Mouse (Mus musculus) macrophage (primary cell): ENCODE measurements around the gene Olfr1248. TPM values are rescaled to one million over a fixed set of nuclear protein-coding genes. Genes with fewer than 3 reads are reported as not detected.
"Not testable (repeated sequence)": the region's sequence is repeated elsewhere in the genome, so short reads cannot be mapped to it uniquely, and the experiment has no call there.

Experiments used
- H3K27ac ChIP-seq: fragments of 350-480 bp; formaldehyde crosslinking; 2 replicates; pipeline ENCODE4 v1.9.0; 2021
- H3K36me3 ChIP-seq: fragments of 350-480 bp; formaldehyde crosslinking; 2 replicates; pipeline ENCODE4 v1.9.0; 2021; ENCODE audit errors: inconsistent target
- H3K4me3 ChIP-seq: fragments of 350-480 bp; formaldehyde crosslinking; 2 replicates; pipeline ENCODE4 v1.9.0; 2021; ENCODE audit errors: inconsistent target
- H3K79me2 ChIP-seq: fragments of 350-480 bp; formaldehyde crosslinking; 2 replicates; pipeline ENCODE4 v1.9.0; 2021; ENCODE audit errors: inconsistent target
- WGBS: methylation state at CpG from one replicate; pipeline ENCODE4 v1.1.7; 2026; ENCODE audit warnings: inconsistent platforms; ENCODE audit not compliant: missing documents; 5-methylcytosine and 5-hydroxymethylcytosine counted together
- polyA plus RNA-seq: library from polyadenylated mRNA; stranded (reverse); fragments of 250-400 nt; gene quantifications from 3 replicates; pipeline ENCODE4 v1.2.4, GENCODE M21; 2018; ENCODE audit warnings: inconsistent platforms
- total RNA-seq, 78 experiments: library from RNA; depleted of rRNA; stranded (reverse); fragments of 250-400 nt; gene quantifications; 1 replicate in 9 of 78; 2 replicates in 24 of 78; 3 replicates in 43 of 78; 4 replicates in 2 of 78; pipeline ENCODE4 v1.2.4; 2018; ENCODE audit warnings: inconsistent platforms in 56 of 78

The Olfr1248 gene
- not detected for total RNA-seq (2018; cell fraction: chromatin; rRNA removed)
- total RNA-seq (2018; cell fraction: cytosol; rRNA removed) = not detected
- not detected for total RNA-seq (2018; cell fraction: nucleus; rRNA removed)
- not detected in 3 replicates for polyA plus RNA-seq

- WGBS = 100% methylated on average over 1 of the region's 1 CpGs
- H3K27ac ChIP-seq, H3K79me2 ChIP-seq, H3K4me3 ChIP-seq, H3K36me3 ChIP-seq: not testable (repeated sequence)
These were observed at the start of gene Olfr1248 for GRCm38 (mm10) chr2:89618145-89618544. Gene Olfr1248 (minus strand): TSS chr2:89618245.

- Histone ChIP-seq H3K27ac (no peak within 1 kb of the TSS), H3K4me3 (no peak within 1 kb of the TSS)
These were observed 43.3 kb upstream of the Olfr1248 start, which contains the start of gene Olfr1250 for GRCm38 (mm10) chr2:89661367-89661766. Gene Olfr1250 (minus strand): TSS chr2:89661467.

GRCm38 (mm10) chr2:89634883-89635282 lies 16.8 kb upstream of the Olfr1248 start, which contains the start of gene Olfr1249:
Gene Olfr1249 (minus strand): TSS chr2:89634983.
- Histone ChIP-seq H3K4me3 (no peak within 1 kb of the TSS), H3K79me2 (no peaks in the 10 kb centered on the region)
- WGBS = 96% methylated on average over 2 of the region's 2 CpGs

More at GRCm38 (mm10) chr2:89661367-89661766, 43.3 kb upstream of the Olfr1248 start, which contains the start of gene Olfr1250:
- Histone ChIP-seq H3K36me3 (no peaks in the 10 kb centered on the region), H3K79me2 (no peaks in the 10 kb centered on the region)

GRCm38 (mm10) chr2:89614030-89614429 lies 4.0 kb downstream of the Olfr1248 start, which contains the start of gene Olfr1247:
Gene Olfr1247 (minus strand): TSS chr2:89614130.
- Histone ChIP-seq H3K36me3 (no peaks in the 10 kb centered on the region), H3K27ac (no peak within 1 kb of the TSS), H3K79me2 (no peaks in the 10 kb centered on the region), H3K4me3 (no peak within 1 kb of the TSS)
- 94% methylated on average over 2 of the region's 2 CpGs for WGBS

More at GRCm38 (mm10) chr2:89634883-89635282, 16.8 kb upstream of the Olfr1248 start, which contains the start of gene Olfr1249:
- Histone ChIP-seq H3K27ac (no peak within 1 kb of the TSS), H3K36me3 (no peaks in the 10 kb centered on the region)

- no peaks in the 10 kb centered on the region for H3K36me3 ChIP-seq
- H3K27ac ChIP-seq = no peak within 1 kb of the TSS
- WGBS = 81% methylated on average over 2 of the region's 2 CpGs
- H3K4me3 ChIP-seq = no peak within 1 kb of the TSS
- H3K79me2 ChIP-seq = no peaks in the 10 kb centered on the region
These were observed 25.0 kb downstream of the Olfr1248 start, which contains the start of gene Olfr1246 for GRCm38 (mm10) chr2:89593057-89593456. Gene Olfr1246 (minus strand): TSS chr2:89593157.

GRCm38 (mm10) chr2:89578347-89578746 lies 39.7 kb downstream of the Olfr1248 start, which contains the start of gene Olfr1245:
Gene Olfr1245 (minus strand): TSS chr2:89578447.
- Histone ChIP-seq H3K36me3 (no peaks in the 10 kb centered on the region), H3K4me3 (no peak within 1 kb of the TSS), H3K79me2 (no peaks in the 10 kb centered on the region), H3K27ac (no peak within 1 kb of the TSS)
- 83% methylated on average over 1 of the region's 1 CpGs for WGBS

Other genes with a start within 250 kb of the Olfr1248 start
- not detected in 3 replicates for gene Olfr1238, start 208.6 kb downstream of the Olfr1248 start, polyA plus RNA-seq
- gene Olfr1239, start 197.8 kb downstream of the Olfr1248 start, polyA plus RNA-seq = not detected in 3 replicates
- gene Olfr1240, start 175.2 kb downstream of the Olfr1248 start, polyA plus RNA-seq = not detected in 3 replicates
- not detected in 3 replicates for gene Olfr1241, start 131.1 kb downstream of the Olfr1248 start, polyA plus RNA-seq
- not detected in 3 replicates for gene Olfr1242, start 119.9 kb downstream of the Olfr1248 start, polyA plus RNA-seq
- gene Olfr1243, start 86.8 kb downstream of the Olfr1248 start, polyA plus RNA-seq = not detected in 3 replicates
- not detected in 3 replicates for gene Olfr1245, start 39.8 kb downstream of the Olfr1248 start, polyA plus RNA-seq
- not detected in 3 replicates for gene Olfr1246, start 25.1 kb downstream of the Olfr1248 start, polyA plus RNA-seq
- gene Olfr1247, start 4.1 kb downstream of the Olfr1248 start, polyA plus RNA-seq = not detected in 3 replicates
- gene Olfr1249, start 16.7 kb upstream of the Olfr1248 start, polyA plus RNA-seq = not detected in 3 replicates
- gene Olfr1250, start 43.2 kb upstream of the Olfr1248 start, polyA plus RNA-seq = not detected in 3 replicates
- not detected in 3 replicates for gene Olfr1251, start 53.7 kb upstream of the Olfr1248 start, polyA plus RNA-seq
- not detected in 3 replicates for gene Olfr1252, start 106.8 kb upstream of the Olfr1248 start, polyA plus RNA-seq
- not detected in 3 replicates for gene Olfr1253, start 138.8 kb upstream of the Olfr1248 start, polyA plus RNA-seq
- gene Olfr1254, start 175.4 kb upstream of the Olfr1248 start, polyA plus RNA-seq = not detected in 3 replicates
- not detected in 3 replicates for gene Olfr1255, start 193.8 kb upstream of the Olfr1248 start, polyA plus RNA-seq
- not detected in 3 replicates for gene Olfr1256, start 223.3 kb upstream of the Olfr1248 start, polyA plus RNA-seq
- not detected in 3 replicates for gene Olfr48, start 230.0 kb upstream of the Olfr1248 start, polyA plus RNA-seq